Mouse (Mus musculus) liver, postnatal 0 days (tissue): ENCODE measurements around the gene Tmco2. TPM values are rescaled to one million over a fixed set of nuclear protein-coding genes. Genes with fewer than 3 reads are reported as not detected.

Experiments used
- ATAC-seq: fragments of 200-750 bp; cut with Nextera tagmentation; 2 replicates; pipeline ENCODE4 v1.8.0; 2017; ENCODE audit warnings: mild to moderate bottlenecking, moderate library complexity
- DNase-seq: peaks from one replicate; pipeline ENCODE4 v3.0.0-alpha.2; 2016
- H3K27ac ChIP-seq: fragments of 300-500 bp; sonication (generic); 2 replicates; pipeline ENCODE4 v1.5.1; 2014; ENCODE audit warnings: antibody characterized with exemption, moderate library complexity, mild to moderate bottlenecking, low read depth
- H3K27me3 ChIP-seq: fragments of 300-500 bp; sonication (generic); 2 replicates; pipeline ENCODE4 v1.6.1; 2014; ENCODE audit warnings: low read length, control low read depth, mixed read lengths; ENCODE audit not compliant: insufficient read depth
- H3K36me3 ChIP-seq: fragments of 300-500 bp; sonication (generic); replicated peaks from 2 replicates; pipeline ENCODE4 v1.6.1; 2014; ENCODE audit warnings: mild to moderate bottlenecking, control low read depth, low read length, moderate library complexity, mixed read lengths; ENCODE audit not compliant: insufficient read depth
- H3K4me1 ChIP-seq: fragments of 300-500 bp; sonication (generic); 2 replicates; pipeline ENCODE4 v1.6.1; 2014; ENCODE audit warnings: antibody characterized with exemption, mild to moderate bottlenecking, control low read depth; ENCODE audit not compliant: insufficient read depth
- H3K4me2 ChIP-seq: fragments of 300-500 bp; sonication (generic); 2 replicates; pipeline ENCODE4 v1.6.1; 2014; ENCODE audit warnings: low read depth, mild to moderate bottlenecking, low read length, moderate library complexity, mixed read lengths
- H3K4me3 ChIP-seq: fragments of 300-500 bp; sonication (generic); 2 replicates; pipeline ENCODE4 v1.5.1; 2014; ENCODE audit warnings: low read depth, low read length
- H3K9ac ChIP-seq: fragments of 300-500 bp; sonication (generic); replicated peaks from 2 replicates; pipeline ENCODE4 v1.6.1; 2014; ENCODE audit warnings: mild to moderate bottlenecking, moderate library complexity
- H3K9me3 ChIP-seq: fragments of 300-500 bp; sonication (generic); 2 replicates; pipeline ENCODE4 v1.6.1; 2016; ENCODE audit warnings: mild to moderate bottlenecking, control low read depth, low read length, mixed read lengths
- CTCF ChIP-seq: sonication (generic); IDR thresholded peaks from 2 replicates; pipeline ENCODE4 v1.5.1; 2016; ENCODE audit warnings: antibody characterized with exemption, low read depth
- EP300 ChIP-seq: IDR thresholded peaks from 2 replicates; pipeline ENCODE4 v1.6.1; 2016; ENCODE audit warnings: antibody characterized with exemption, low read depth, mild to moderate bottlenecking
- WGBS: fragments of 180-500 bp; shearing (Covaris S2); extraction: QIAGEN DNeasy Blood & Tissue Kit; methylation state at CpG from one replicate; pipeline ENCODE4 v1.1.7; 2014; ENCODE audit not compliant: insufficient replicate concordance; 5-methylcytosine and 5-hydroxymethylcytosine counted together
- polyA plus RNA-seq: library from polyadenylated mRNA; unstranded; fragments of >200 nt; fragmentation: Nextera tagmentation; extraction: Ambion mirVana; gene quantifications from 2 replicates; pipeline ENCODE4 v1.2.1, GENCODE M21; 2015

Gene Tmco2
- polyA plus RNA-seq, 1 experiment from 2014 or later = not detected

- 39% methylated on average over 3 of the region's 3 CpGs for WGBS
- ATAC-seq = no peak
- DNase-seq = no peak
These were observed 52.7 kb downstream of the Tmco2 start for GRCm38 (mm10) chr4:121056342-121056741.

More at GRCm38 (mm10) chr4:121056342-121056741, 52.7 kb downstream of the Tmco2 start:
- Histone ChIP-seq H3K4me3 (no peak overlapping the region), H3K27ac (no peak overlapping the region), H3K9ac (no peak overlapping the region), H3K27me3 (peaks cover 19% of the 10 kb centered on the region), H3K9me3 (no peaks in the 10 kb centered on the region), H3K36me3 (peaks cover 9% of the 10 kb centered on the region; the same call in 1 of the 2 replicates), H3K4me2 (no peak overlapping the region), H3K4me1 (no peaks in the 10 kb centered on the region)
- no peak for TF ChIP-seq EP300
- peak; percentile 57 for TF ChIP-seq CTCF

Other genes with a start within 250 kb of the Tmco2 start
- gene Exo5, start 184.2 kb downstream of the Tmco2 start, polyA plus RNA-seq = 3.7 TPM in 2 replicates
- 1.7 and 1.8 TPM in 2 replicates for gene Zfp69, start 157.5 kb downstream of the Tmco2 start, polyA plus RNA-seq
- 14.9 and 17.1 TPM in 2 replicates for gene Smap2, start 92.0 kb downstream of the Tmco2 start, polyA plus RNA-seq
- gene Col9a2, start 69.8 kb downstream of the Tmco2 start, polyA plus RNA-seq = 0.34 and 0.44 TPM in 2 replicates
- gene Zmpste24, start 11.0 kb downstream of the Tmco2 start, polyA plus RNA-seq = 15.5 and 16.5 TPM in 2 replicates
- gene Rlf, start 105.9 kb upstream of the Tmco2 start, polyA plus RNA-seq = 4.0 and 5.1 TPM in 2 replicates
- gene Gm12888, start 215.7 kb upstream of the Tmco2 start, polyA plus RNA-seq = not detected in 2 replicates